Mouse (Mus musculus): ENCODE results near the gene Vtn. TPM values are rescaled to one million over a fixed set of nuclear protein-coding genes. Genes with fewer than 3 reads are reported as not detected.
A peak's percentile ranks its signal among the peaks of the same experiment; 100 is the strongest.

The Vtn gene
- polyA plus RNA-seq, 1 experiment = not detected

DNA sequence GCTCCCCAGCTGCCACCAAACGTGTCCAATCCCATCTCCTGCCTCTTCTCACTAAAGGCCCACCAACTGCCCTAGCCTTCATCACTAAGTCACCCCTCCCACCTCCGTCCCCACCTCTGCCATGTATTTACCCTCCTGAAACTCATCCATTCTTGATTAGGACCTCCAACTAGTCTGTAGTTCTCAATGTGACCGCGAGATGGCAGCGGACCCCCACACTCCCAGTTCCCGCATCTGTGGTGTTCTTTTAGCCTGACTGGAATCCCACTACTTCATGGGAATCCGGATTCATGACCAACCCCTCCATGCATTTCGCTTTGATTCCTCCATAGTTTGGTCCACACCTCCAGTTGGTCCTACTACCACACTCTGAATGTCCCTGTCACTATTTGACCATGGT, 10.7 kb upstream of the Vtn start:
- no peak overlapping the region for H3K27ac ChIP-seq (ENCODE audit: insufficient read depth, low read depth, low read length)
- H3K4me3 ChIP-seq (ENCODE audit: insufficient read depth, low read depth, low read length) = no peak overlapping the region
- H3K4me1 ChIP-seq (ENCODE audit: control insufficient read depth, insufficient read depth, low read length) = peaks cover 8% of the 10 kb centered on the region
- TF ChIP-seq POLR2A (IDR thresholded peaks at IDR 0.05; ENCODE audit: insufficient read depth, low read depth, low read length) (no peak), CTCF (IDR thresholded peaks at IDR 0.05; ENCODE audit: insufficient read depth, low read depth, low read length) (no peak; the same call in 1 of the 2 replicates)
- whole genome bisulfite sequencing = 5% methylated on average over 8 of the region's 8 CpGs

DNA sequence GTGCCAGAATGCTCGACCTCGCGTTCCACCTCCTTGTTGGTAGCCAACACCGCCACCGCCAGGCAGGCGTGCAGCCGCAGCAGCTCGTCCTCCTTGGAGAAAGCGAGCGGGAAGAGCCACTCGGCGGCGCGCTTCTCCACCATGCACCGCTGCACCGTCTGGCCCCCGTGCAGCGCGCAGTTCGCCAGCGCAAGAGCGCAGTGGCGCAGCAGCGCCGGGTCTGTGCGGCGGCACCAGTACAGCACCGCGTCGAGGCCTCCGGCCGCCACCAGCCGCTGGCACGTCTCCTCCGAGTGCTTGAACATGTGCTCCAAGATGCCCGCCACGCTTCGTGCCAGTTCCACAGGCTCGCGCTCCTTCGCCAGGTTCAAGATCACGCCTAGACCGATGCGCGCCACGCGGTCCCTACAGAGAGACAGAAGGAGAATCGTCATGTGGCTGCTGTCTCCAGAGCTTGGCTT, 8.1 kb upstream of the Vtn start:
- H3K27ac ChIP-seq (ENCODE audit: insufficient read depth, low read depth, low read length) = no peak overlapping the region; the same call in 1 of the 2 replicates
- WGBS = 1% methylated on average over 48 of the region's 48 CpGs
- peaks cover 12% of the 10 kb centered on the region for H3K4me1 ChIP-seq (ENCODE audit: control insufficient read depth, insufficient read depth, low read length)
- TF ChIP-seq POLR2A (IDR thresholded peaks at IDR 0.05; ENCODE audit: insufficient read depth, low read depth, low read length) (no peak), CTCF (IDR thresholded peaks at IDR 0.05; ENCODE audit: insufficient read depth, low read depth, low read length) (no peak)
- peak overlapping the region; percentile 37 for H3K4me3 ChIP-seq (ENCODE audit: insufficient read depth, low read depth, low read length)

DNA sequence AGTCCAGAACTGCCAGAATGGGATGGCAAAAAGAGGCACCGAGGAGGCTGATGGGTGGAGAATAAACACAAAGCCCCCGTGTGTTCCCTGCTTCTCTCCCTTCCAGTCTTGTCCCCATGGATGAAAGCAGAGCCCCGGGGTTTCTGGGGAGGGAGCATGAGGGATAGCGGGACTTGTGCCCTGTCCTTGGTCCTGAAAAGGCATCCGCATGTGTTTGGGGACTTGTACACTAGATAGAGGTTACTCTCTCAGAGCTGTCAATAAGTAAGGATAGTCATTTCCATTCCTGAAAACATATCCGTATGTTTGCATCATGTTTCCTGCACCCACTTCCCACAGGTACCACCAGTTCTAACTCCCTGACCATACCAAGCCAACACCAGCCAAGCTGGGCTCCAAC, 3.0 kb upstream of the Vtn start:
- Histone ChIP-seq H3K4me3 (ENCODE audit: insufficient read depth, low read depth, low read length) (peak overlapping the region; percentile 10; the same call in 1 of the 2 replicates), H3K27ac (ENCODE audit: insufficient read depth, low read depth, low read length) (no peak overlapping the region), H3K4me1 (ENCODE audit: control insufficient read depth, insufficient read depth, low read length) (peaks cover 8% of the 10 kb centered on the region)
- WGBS = 15% methylated on average over 6 of the region's 6 CpGs
- TF ChIP-seq POLR2A (IDR thresholded peaks at IDR 0.05; ENCODE audit: insufficient read depth, low read depth, low read length) = no peak
- TF ChIP-seq CTCF (IDR thresholded peaks at IDR 0.05; ENCODE audit: insufficient read depth, low read depth, low read length) = no peak

DNA sequence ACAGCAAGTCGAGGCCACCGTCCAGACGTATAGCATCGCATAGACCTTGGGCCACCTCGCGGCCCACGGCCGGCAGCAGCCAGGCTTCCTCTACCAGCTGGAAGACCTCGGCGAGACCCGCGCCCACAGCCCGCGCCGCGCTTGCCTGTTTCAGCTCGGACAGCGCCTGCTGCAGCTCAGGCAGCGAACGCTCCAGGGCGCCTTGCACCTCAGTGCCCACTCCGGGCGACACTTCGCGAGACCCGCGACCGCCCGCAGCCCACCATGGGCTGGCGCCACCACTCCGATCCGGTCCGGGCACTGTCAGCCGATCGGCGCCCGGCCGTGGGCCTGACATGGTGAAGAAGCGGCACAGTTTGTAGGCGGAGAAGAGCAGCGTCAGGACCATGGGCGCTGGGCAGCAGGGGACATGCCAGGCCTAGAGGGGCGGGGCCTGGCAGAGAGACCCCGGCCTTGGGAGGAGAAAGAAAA, 1.8 kb upstream of the Vtn start:
- no peak for TF ChIP-seq POLR2A (IDR thresholded peaks at IDR 0.05; ENCODE audit: insufficient read depth, low read depth, low read length)
- TF ChIP-seq CTCF (IDR thresholded peaks at IDR 0.05; ENCODE audit: insufficient read depth, low read depth, low read length) = no peak
- peak overlapping the region; percentile 84 for H3K27ac ChIP-seq (ENCODE audit: insufficient read depth, low read depth, low read length)
- peak overlapping the region; percentile 91 for H3K4me3 ChIP-seq (ENCODE audit: insufficient read depth, low read depth, low read length)
- H3K4me1 ChIP-seq (ENCODE audit: control insufficient read depth, insufficient read depth, low read length) = peaks cover 5% of the 10 kb centered on the region
- under 1% methylated on average over 44 of the region's 44 CpGs for WGBS

DNA sequence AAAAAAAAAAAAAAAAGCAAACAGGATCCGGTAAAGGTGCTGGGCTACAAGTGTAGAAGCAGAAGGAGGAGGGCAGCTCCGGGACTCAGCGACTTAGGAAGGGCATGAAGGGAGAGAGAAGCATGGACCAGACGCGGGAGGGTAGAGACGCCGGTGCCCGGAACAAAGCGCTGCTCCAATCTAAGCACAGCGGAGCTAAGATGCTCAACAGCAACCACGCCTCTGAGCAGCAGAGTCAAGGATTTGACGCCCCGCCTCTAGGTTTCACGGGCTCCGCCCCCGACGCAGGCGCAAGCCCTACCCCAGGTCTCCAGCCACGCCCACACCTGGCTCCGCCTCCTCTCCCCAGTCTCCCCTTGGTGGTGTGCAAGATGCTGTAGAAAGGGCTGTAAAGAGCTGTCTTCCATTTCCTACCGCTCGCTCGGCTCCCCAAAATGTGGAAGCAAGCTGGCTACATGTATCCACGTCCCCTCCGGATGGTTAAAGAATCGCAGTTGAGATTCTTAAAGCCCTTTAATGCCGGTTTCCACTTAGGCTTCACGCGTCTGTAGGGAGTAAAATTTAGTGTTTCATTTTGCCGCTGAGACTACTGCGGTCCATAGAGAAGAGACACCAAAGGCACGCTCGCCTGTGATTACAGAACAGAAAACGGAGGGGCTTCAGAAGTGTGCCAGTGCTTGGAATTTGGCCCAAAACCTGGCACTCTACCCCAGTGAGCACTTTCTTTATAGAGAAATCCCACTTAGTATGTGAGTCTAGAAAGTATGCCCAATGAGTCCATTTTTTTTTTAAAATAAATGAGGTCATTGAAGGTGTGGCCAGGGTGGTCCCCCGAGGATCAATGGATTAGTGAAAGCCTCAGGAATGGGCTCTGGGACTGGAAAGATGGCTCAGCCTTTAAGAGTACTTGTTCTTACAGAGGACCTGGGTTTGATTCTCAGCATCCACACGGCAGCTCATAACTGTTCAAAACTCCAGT, 1.1 kb upstream of the Vtn start, which contains the start of gene Sarm1:
Sarm1 (minus strand) TSS at position 211 of the 979 bp plus-strand sequence.
- peaks cover 5% of the 10 kb centered on the region for H3K4me1 ChIP-seq (ENCODE audit: control insufficient read depth, insufficient read depth, low read length)
- TF ChIP-seq POLR2A (IDR thresholded peaks at IDR 0.05; ENCODE audit: insufficient read depth, low read depth, low read length) = peak; percentile 84
- TF ChIP-seq CTCF (IDR thresholded peaks at IDR 0.05; ENCODE audit: insufficient read depth, low read depth, low read length) = no peak
- peak within 1 kb of the TSS; percentile 91 for H3K4me3 ChIP-seq (ENCODE audit: insufficient read depth, low read depth, low read length)
- H3K27ac ChIP-seq (ENCODE audit: insufficient read depth, low read depth, low read length) = peak within 1 kb of the TSS; percentile 91
- 2% methylated on average over 36 of the region's 36 CpGs for WGBS

DNA sequence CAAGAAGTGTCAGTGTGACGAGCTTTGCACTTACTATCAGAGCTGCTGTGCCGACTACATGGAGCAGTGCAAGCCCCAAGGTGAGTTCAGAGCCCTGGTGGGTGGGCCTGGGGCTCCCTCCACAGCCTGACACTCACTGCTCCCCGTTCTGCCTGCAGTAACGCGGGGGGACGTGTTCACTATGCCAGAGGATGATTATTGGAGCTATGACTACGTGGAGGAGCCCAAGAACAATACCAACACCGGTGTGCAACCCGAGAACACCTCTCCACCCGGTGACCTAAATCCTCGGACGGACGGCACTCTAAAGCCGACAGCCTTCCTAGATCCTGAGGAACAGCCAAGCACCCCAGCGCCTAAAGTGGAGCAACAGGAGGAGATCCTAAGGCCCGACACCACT, 652 bp downstream of the Vtn start:
- no peak overlapping the region for H3K27ac ChIP-seq (ENCODE audit: insufficient read depth, low read depth, low read length)
- TF ChIP-seq POLR2A (IDR thresholded peaks at IDR 0.05; ENCODE audit: insufficient read depth, low read depth, low read length) (no peak), CTCF (IDR thresholded peaks at IDR 0.05; ENCODE audit: insufficient read depth, low read depth, low read length) (no peak)
- WGBS = 56% methylated on average over 16 of the region's 16 CpGs
- H3K4me3 ChIP-seq (ENCODE audit: insufficient read depth, low read depth, low read length) = peak overlapping the region; percentile 24; the same call in 1 of the 2 replicates
- peaks cover 3% of the 10 kb centered on the region for H3K4me1 ChIP-seq (ENCODE audit: control insufficient read depth, insufficient read depth, low read length)

DNA sequence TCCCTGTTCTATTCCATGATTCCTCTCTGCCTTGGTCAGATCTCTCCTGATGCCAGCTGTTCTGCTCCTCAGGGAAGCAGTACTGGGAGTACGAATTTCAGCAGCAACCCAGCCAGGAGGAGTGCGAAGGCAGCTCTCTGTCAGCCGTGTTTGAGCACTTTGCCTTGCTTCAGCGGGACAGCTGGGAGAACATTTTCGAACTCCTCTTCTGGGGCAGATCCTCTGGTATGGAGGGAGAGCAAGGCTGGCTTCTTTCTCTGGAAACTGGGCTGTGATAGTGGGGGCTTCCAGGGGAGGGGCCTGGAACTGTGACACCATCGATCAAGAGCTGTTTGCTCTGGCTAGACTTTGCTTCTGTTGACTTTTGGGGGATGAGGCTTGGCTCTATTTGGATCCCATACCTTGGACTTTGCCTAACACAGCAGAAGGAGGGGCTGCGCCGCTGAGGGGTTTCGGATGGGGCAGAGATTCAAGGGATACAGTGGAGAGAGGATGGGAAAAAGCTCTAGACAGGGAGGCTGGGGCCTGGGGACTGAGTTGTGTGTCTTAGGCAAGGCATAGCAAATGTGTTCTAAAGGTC, 1.8 kb downstream of the Vtn start:
- no peak for TF ChIP-seq CTCF (IDR thresholded peaks at IDR 0.05; ENCODE audit: insufficient read depth, low read depth, low read length)
- TF ChIP-seq POLR2A (IDR thresholded peaks at IDR 0.05; ENCODE audit: insufficient read depth, low read depth, low read length) = no peak
- Histone ChIP-seq H3K4me1 (ENCODE audit: control insufficient read depth, insufficient read depth, low read length) (peaks cover 2% of the 10 kb centered on the region), H3K4me3 (ENCODE audit: insufficient read depth, low read depth, low read length) (peak overlapping the region; percentile 8; the same call in 1 of the 2 replicates), H3K27ac (ENCODE audit: insufficient read depth, low read depth, low read length) (no peak overlapping the region)
- whole genome bisulfite sequencing = 75% methylated on average over 9 of the region's 9 CpGs

DNA sequence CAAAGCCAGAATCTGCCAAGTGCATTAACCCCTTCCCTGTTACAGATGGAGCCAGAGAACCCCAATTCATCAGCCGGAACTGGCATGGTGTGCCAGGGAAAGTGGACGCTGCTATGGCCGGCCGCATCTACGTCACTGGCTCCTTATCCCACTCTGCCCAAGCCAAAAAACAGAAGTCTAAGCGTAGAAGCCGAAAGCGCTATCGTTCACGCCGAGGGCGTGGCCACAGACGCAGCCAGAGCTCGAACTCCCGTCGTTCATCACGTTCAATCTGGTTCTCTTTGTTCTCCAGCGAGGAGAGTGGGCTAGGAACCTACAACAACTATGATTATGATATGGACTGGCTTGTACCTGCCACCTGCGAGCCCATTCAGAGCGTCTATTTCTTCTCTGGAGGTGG, 2.6 kb downstream of the Vtn start:
- no peak overlapping the region for H3K4me3 ChIP-seq (ENCODE audit: insufficient read depth, low read depth, low read length)
- no peaks in the 10 kb centered on the region for H3K4me1 ChIP-seq (ENCODE audit: control insufficient read depth, insufficient read depth, low read length)
- WGBS = 80% methylated on average over 20 of the region's 20 CpGs
- TF ChIP-seq POLR2A (IDR thresholded peaks at IDR 0.05; ENCODE audit: insufficient read depth, low read depth, low read length) (no peak), CTCF (IDR thresholded peaks at IDR 0.05; ENCODE audit: insufficient read depth, low read depth, low read length) (no peak)
- no peak overlapping the region for H3K27ac ChIP-seq (ENCODE audit: insufficient read depth, low read depth, low read length)
